ENCODE assay signal across 30 mouse cellular contexts in the genomic region with DNA sequence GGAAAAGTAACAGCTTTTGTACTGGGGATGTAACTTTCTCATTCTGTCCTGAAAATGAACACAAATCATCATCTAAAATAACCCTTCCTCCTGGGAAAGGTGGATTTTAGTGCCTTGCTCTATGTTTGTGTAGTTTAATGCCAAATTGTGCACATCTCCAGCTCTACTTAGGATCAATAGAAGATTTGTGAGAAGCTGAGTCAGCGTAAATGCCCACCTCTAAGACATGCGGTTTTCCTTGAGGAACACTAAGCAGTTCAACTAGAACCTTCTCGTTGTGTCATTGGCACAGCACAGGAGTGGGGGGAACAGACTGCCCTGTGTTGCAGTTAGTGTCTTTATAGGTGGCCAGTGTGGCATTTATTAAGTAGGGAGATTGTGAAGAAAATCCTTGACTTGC.
"Had no signal": no experiment of that assay in that cellular context is flagged by ENCODE, and none has a peak within 500 bp of the region (broad histone marks: within the 10 kb centered on the region; RNA-seq: fewer than 3 reads in every experiment).

No protein-coding gene starts in this region.

- H3K36me3 ChIP-seq: limb, embryonic 12.5 days; liver, embryonic 12.5 days; liver, embryonic 13.5 days; liver, embryonic 15.5 days; midbrain, embryonic 15.5 days had no signal

- H3K4me1 ChIP-seq: limb, embryonic 10.5 days; limb, embryonic 12.5 days; limb, embryonic 13.5 days; limb, embryonic 15.5 days; liver, embryonic 12.5 days; liver, embryonic 13.5 days; liver, embryonic 15.5 days; midbrain, embryonic 10.5 days; midbrain, embryonic 12.5 days; midbrain, embryonic 13.5 days; midbrain, embryonic 15.5 days; neural tube, embryonic 12.5 days had no signal

- H3K4me3 ChIP-seq: limb, embryonic 10.5 days; limb, embryonic 12.5 days; limb, embryonic 13.5 days; limb, embryonic 15.5 days; liver, embryonic 12.5 days; liver, embryonic 13.5 days; liver, embryonic 15.5 days; lung, embryonic 15.5 days; megakaryocyte, embryonic 14.5 days; midbrain, embryonic 10.5 days; midbrain, embryonic 12.5 days; midbrain, embryonic 13.5 days; midbrain, embryonic 15.5 days; myocyte; neural tube, embryonic 12.5 days had no signal

- H3K9me3 ChIP-seq: limb, embryonic 10.5 days; limb, embryonic 12.5 days; limb, embryonic 13.5 days; limb, embryonic 15.5 days; liver, embryonic 12.5 days; liver, embryonic 13.5 days; liver, embryonic 15.5 days; lung, embryonic 15.5 days; megakaryocyte, embryonic 14.5 days; midbrain, embryonic 10.5 days; midbrain, embryonic 12.5 days; midbrain, embryonic 13.5 days; midbrain, embryonic 15.5 days; neural tube, embryonic 12.5 days had no signal

- H3K27me3 ChIP-seq: limb, embryonic 12.5 days; limb, embryonic 13.5 days; limb, embryonic 15.5 days; liver, embryonic 12.5 days; liver, embryonic 13.5 days; liver, embryonic 15.5 days; lung, embryonic 15.5 days; megakaryocyte, embryonic 14.5 days; midbrain, embryonic 12.5 days; midbrain, embryonic 13.5 days; midbrain, embryonic 15.5 days; neural tube, embryonic 12.5 days had no signal

- H3K27ac ChIP-seq: limb, embryonic 10.5 days; limb, embryonic 12.5 days; limb, embryonic 13.5 days; limb, embryonic 15.5 days; liver, embryonic 12.5 days; liver, embryonic 13.5 days; liver, embryonic 14.5 days; liver, embryonic 15.5 days; lung, embryonic 15.5 days; macrophage; midbrain, embryonic 10.5 days; midbrain, embryonic 12.5 days; midbrain, embryonic 13.5 days; midbrain, embryonic 15.5 days; neural tube, embryonic 12.5 days had no signal

- DNase-seq: left cerebral cortex, postnatal 4 days; liver; liver, embryonic 13.5 days; liver, postnatal 0 days; lung, adult 18-20 months; lung, adult 2 months; lung, embryonic 14.5 days; lung, postnatal 10 days; lung, postnatal 14 days; lung, postnatal 36 days; lung, postnatal 4 days; midbrain, embryonic 14.5 days had no signal

- H3K9ac ChIP-seq: limb, embryonic 12.5 days; limb, embryonic 13.5 days; limb, embryonic 15.5 days; liver, embryonic 12.5 days; liver, embryonic 13.5 days; liver, embryonic 14.5 days; liver, embryonic 15.5 days; liver, postnatal 0 days; lung, embryonic 14.5 days; lung, embryonic 15.5 days; midbrain, embryonic 12.5 days; midbrain, embryonic 13.5 days; midbrain, embryonic 15.5 days; neural tube, embryonic 12.5 days had no signal

- H3K4me2 ChIP-seq: limb, embryonic 12.5 days; limb, embryonic 13.5 days; limb, embryonic 15.5 days; liver, embryonic 11.5 days; liver, embryonic 12.5 days; liver, embryonic 13.5 days; liver, embryonic 15.5 days; lung, embryonic 14.5 days; lung, embryonic 15.5 days; midbrain, embryonic 11.5 days; midbrain, embryonic 12.5 days; midbrain, embryonic 13.5 days; midbrain, embryonic 15.5 days; neural tube, embryonic 12.5 days had no signal
